Mouse (Mus musculus) liver, postnatal 0 days (tissue): ENCODE data around the gene Rpl27. TPM values are rescaled to one million over a fixed set of nuclear protein-coding genes. Genes with fewer than 3 reads are reported as not detected.
"Not testable (repeated sequence)": the region's sequence is repeated elsewhere in the genome, so short reads cannot be mapped to it uniquely, and the experiment has no call there.

ENCODE experiments used
- ATAC-seq: fragments of 200-750 bp; cut with Nextera tagmentation; 2 replicates; pipeline ENCODE4 v1.8.0; 2017; ENCODE audit warnings: mild to moderate bottlenecking, moderate library complexity
- DNase-seq: peaks from one replicate; pipeline ENCODE4 v3.0.0-alpha.2; 2016
- H3K27ac ChIP-seq: fragments of 300-500 bp; sonication (generic); 2 replicates; pipeline ENCODE4 v1.5.1; 2014; ENCODE audit warnings: antibody characterized with exemption, moderate library complexity, mild to moderate bottlenecking, low read depth
- H3K27me3 ChIP-seq: fragments of 300-500 bp; sonication (generic); 2 replicates; pipeline ENCODE4 v1.6.1; 2014; ENCODE audit warnings: low read length, control low read depth, mixed read lengths; ENCODE audit not compliant: insufficient read depth
- H3K36me3 ChIP-seq: fragments of 300-500 bp; sonication (generic); replicated peaks from 2 replicates; pipeline ENCODE4 v1.6.1; 2014; ENCODE audit warnings: mild to moderate bottlenecking, control low read depth, low read length, moderate library complexity, mixed read lengths; ENCODE audit not compliant: insufficient read depth
- H3K4me1 ChIP-seq: fragments of 300-500 bp; sonication (generic); 2 replicates; pipeline ENCODE4 v1.6.1; 2014; ENCODE audit warnings: antibody characterized with exemption, mild to moderate bottlenecking, control low read depth; ENCODE audit not compliant: insufficient read depth
- H3K4me2 ChIP-seq: fragments of 300-500 bp; sonication (generic); 2 replicates; pipeline ENCODE4 v1.6.1; 2014; ENCODE audit warnings: low read depth, mild to moderate bottlenecking, low read length, moderate library complexity, mixed read lengths
- H3K4me3 ChIP-seq: fragments of 300-500 bp; sonication (generic); 2 replicates; pipeline ENCODE4 v1.5.1; 2014; ENCODE audit warnings: low read depth, low read length
- H3K9ac ChIP-seq: fragments of 300-500 bp; sonication (generic); replicated peaks from 2 replicates; pipeline ENCODE4 v1.6.1; 2014; ENCODE audit warnings: mild to moderate bottlenecking, moderate library complexity
- H3K9me3 ChIP-seq: fragments of 300-500 bp; sonication (generic); 2 replicates; pipeline ENCODE4 v1.6.1; 2016; ENCODE audit warnings: mild to moderate bottlenecking, control low read depth, low read length, mixed read lengths
- CTCF ChIP-seq: sonication (generic); IDR thresholded peaks from 2 replicates; pipeline ENCODE4 v1.5.1; 2016; ENCODE audit warnings: antibody characterized with exemption, low read depth
- EP300 ChIP-seq: IDR thresholded peaks from 2 replicates; pipeline ENCODE4 v1.6.1; 2016; ENCODE audit warnings: antibody characterized with exemption, low read depth, mild to moderate bottlenecking
- WGBS: fragments of 180-500 bp; shearing (Covaris S2); extraction: QIAGEN DNeasy Blood & Tissue Kit; methylation state at CpG from one replicate; pipeline ENCODE4 v1.1.7; 2014; ENCODE audit not compliant: insufficient replicate concordance; 5-methylcytosine and 5-hydroxymethylcytosine counted together
- polyA plus RNA-seq: library from polyadenylated mRNA; unstranded; fragments of >200 nt; fragmentation: Nextera tagmentation; extraction: Ambion mirVana; gene quantifications from 2 replicates; pipeline ENCODE4 v1.2.1, GENCODE M21; 2015

The Rpl27 gene
- polyA plus RNA-seq, 1 experiment from 2014 or later: 213 TPM

DNA sequence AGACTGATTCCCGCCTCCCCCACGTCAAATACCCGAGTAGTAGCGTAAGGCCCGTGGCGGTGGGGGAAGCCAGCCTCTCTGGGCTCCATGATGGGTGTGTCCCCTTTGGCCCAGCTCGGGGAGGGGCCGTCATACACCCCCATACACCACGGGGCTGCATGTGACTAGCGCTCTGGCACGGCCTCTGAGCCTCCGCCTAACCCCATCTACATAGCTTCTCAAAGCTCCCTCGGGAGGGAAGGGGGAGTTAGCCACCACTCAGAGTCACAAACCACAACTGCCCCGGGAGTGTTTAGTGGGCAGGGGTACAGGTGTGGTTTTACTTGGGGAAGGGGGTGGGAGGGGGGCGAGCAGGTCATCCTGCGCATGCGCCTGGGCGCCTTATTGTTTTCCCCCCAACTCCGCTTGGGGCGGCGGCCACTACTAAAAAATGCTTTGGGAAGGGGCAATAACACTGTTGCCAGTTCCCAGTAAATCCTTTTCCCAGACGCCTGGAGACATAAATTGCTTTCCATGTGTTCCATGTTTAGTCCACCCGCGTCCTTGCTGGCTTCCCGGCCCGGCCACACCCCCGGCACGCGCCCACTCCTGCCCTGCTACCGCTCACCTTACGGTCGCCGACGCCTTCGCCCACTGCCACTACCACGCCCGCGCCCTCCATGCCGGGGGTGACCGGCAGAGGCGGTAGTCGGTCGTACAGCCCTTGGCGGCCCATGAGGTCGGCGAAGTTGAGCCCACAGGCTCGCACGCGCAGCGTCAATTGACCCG, 23.2 kb downstream of the Rpl27 start:
- peaks cover 13% of the 10 kb centered on the region; the same call in 1 of the 2 replicates for H3K27me3 ChIP-seq
- H3K4me3 ChIP-seq: peak overlapping the region; percentile 74
- H3K4me1 ChIP-seq: peaks cover 29% of the 10 kb centered on the region
- H3K9ac ChIP-seq: peak overlapping the region; percentile 70
- H3K4me2 ChIP-seq: peak overlapping the region; percentile 92
- H3K27ac ChIP-seq: peak overlapping the region; percentile 46
- no peaks in the 10 kb centered on the region for H3K36me3 ChIP-seq
- DNase-seq: peak; percentile 62
- no peaks in the 10 kb centered on the region for H3K9me3 ChIP-seq
- WGBS: 1% methylated on average over 51 of the region's 51 CpGs
- ATAC-seq: peak; percentile 26
- TF ChIP-seq CTCF (peak; percentile 41), EP300 (no peak)

GRCm38 (mm10) chr11:101465869-101466551, 23.9 kb downstream of the Rpl27 start, which contains the start of gene Vat1:
Gene Vat1, minus strand, starts transcription at chr11:101466230.
- H3K9ac ChIP-seq: peak within 1 kb of the TSS; percentile 70
- ATAC-seq (peak; percentile 53), DNase-seq (peak; percentile 88)
- peak within 1 kb of the TSS; percentile 46 for H3K27ac ChIP-seq
- H3K36me3 ChIP-seq: no peaks in the 10 kb centered on the region
- peaks cover 29% of the 10 kb centered on the region for H3K4me1 ChIP-seq
- 1% methylated on average over 60 of the region's 60 CpGs for WGBS
- peak within 1 kb of the TSS; percentile 92 for H3K4me2 ChIP-seq
- H3K4me3 ChIP-seq: peak within 1 kb of the TSS; percentile 74
- no peaks in the 10 kb centered on the region for H3K9me3 ChIP-seq
- H3K27me3 ChIP-seq: peaks cover 13% of the 10 kb centered on the region; the same call in 1 of the 2 replicates
- TF ChIP-seq CTCF (no peak), EP300 (no peak)

GRCm38 (mm10) chr11:101466552-101466950, 24.5 kb downstream of the Rpl27 start:
- peaks cover 13% of the 10 kb centered on the region; the same call in 1 of the 2 replicates for H3K27me3 ChIP-seq
- 56% methylated on average over 5 of the region's 5 CpGs for WGBS
- not testable (repeated sequence) for H3K9ac ChIP-seq

GRCm38 (mm10) chr11:101467477-101468262, 25.6 kb downstream of the Rpl27 start:
- H3K4me1 ChIP-seq: peaks cover 29% of the 10 kb centered on the region
- H3K36me3 ChIP-seq: no peaks in the 10 kb centered on the region
- peak overlapping the region; percentile 44; the same call in 1 of the 2 replicates for H3K27ac ChIP-seq
- H3K4me3 ChIP-seq: peak overlapping the region; percentile 64
- 2% methylated on average over 51 of the region's 54 CpGs for WGBS
- H3K9ac ChIP-seq: peak overlapping the region; percentile 64
- H3K4me2 ChIP-seq: peak overlapping the region; percentile 94
- H3K27me3 ChIP-seq: peaks cover 13% of the 10 kb centered on the region; the same call in 1 of the 2 replicates
- DNase-seq: peak; percentile 78
- no peaks in the 10 kb centered on the region for H3K9me3 ChIP-seq
- TF ChIP-seq CTCF (peak; percentile 73), EP300 (no peak)
- ATAC-seq: peak; percentile 77

More at GRCm38 (mm10) chr11:101466552-101466950, 24.5 kb downstream of the Rpl27 start:
- Histone ChIP-seq H3K4me1 (peaks cover 29% of the 10 kb centered on the region), H3K4me2 (peak overlapping the region; percentile 92), H3K4me3 (peak overlapping the region; percentile 74)
- not testable (repeated sequence) for DNase-seq, H3K36me3 ChIP-seq, H3K9me3 ChIP-seq, ATAC-seq, H3K27ac ChIP-seq

DNA sequence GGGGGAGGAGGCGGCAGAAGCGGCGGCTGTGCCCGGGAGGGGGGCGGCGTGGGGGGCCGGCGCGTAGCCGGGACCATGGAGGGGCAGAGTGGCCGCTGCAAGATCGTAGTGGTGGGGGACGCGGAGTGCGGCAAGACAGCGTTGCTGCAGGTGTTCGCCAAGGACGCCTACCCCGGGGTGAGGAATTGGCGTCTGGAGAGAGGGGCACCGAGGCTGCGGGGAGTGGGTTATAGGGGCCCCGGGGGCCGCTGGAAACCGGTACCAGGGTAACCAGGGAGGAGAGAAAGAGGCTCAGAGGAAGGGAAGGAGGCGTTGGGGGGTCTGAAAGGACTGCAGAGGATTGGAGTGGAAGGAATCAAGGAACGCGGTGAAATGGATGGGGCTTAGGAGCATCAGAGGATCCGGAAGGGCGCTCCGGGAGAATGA, 26.2 kb downstream of the Rpl27 start:
- peak overlapping the region; percentile 64 for H3K4me3 ChIP-seq
- H3K4me1 ChIP-seq: peaks cover 24% of the 10 kb centered on the region
- H3K36me3 ChIP-seq: no peaks in the 10 kb centered on the region
- H3K9me3 ChIP-seq: no peaks in the 10 kb centered on the region
- H3K4me2 ChIP-seq: peak overlapping the region; percentile 94
- no peak for DNase-seq
- H3K27ac ChIP-seq: no peak overlapping the region
- TF ChIP-seq EP300 (no peak), CTCF (no peak)
- H3K27me3 ChIP-seq: peaks cover 13% of the 10 kb centered on the region; the same call in 1 of the 2 replicates
- no peak for ATAC-seq
- WGBS: 1% methylated on average over 29 of the region's 31 CpGs
- H3K9ac ChIP-seq: peak overlapping the region; percentile 64
